Mouse (Mus musculus) retina, postnatal 7 days (tissue): ENCODE data around the gene Dnase1l1.

Experiments used
- DNase-seq: peaks from one replicate; pipeline ENCODE4 v3.0.0-alpha.2; 2012; ENCODE audit warnings: low read depth, low spot score

Dnase1l1 gene

GRCm38 (mm10) chrX:74270062-74270901 lies 11.9 kb downstream of the Dnase1l1 start, which contains the start of gene Rpl10:
Gene Rpl10, plus strand, starts transcription at chrX:74270812.
- DNase-seq = peak; percentile 89

- DNase-seq = no peak
Observed at GRCm38 (mm10) chrX:74269736-74270061, 12.4 kb downstream of the Dnase1l1 start.

GRCm38 (mm10) chrX:74257746-74258145 lies 24.4 kb downstream of the Dnase1l1 start:
- DNase-seq = no peak

GRCm38 (mm10) chrX:74254888-74255565 lies 27.1 kb downstream of the Dnase1l1 start:
- no peak for DNase-seq

GRCm38 (mm10) chrX:74254153-74254887 lies 27.8 kb downstream of the Dnase1l1 start, which contains the start of gene Emd:
Gene Emd, plus strand, starts transcription at chrX:74254687.
- DNase-seq = peak; percentile 74

- DNase-seq = no peak
Observed at GRCm38 (mm10) chrX:74249615-74250014, 32.5 kb downstream of the Dnase1l1 start, which contains the start of gene Flna. Gene Flna, minus strand, starts transcription at chrX:74249820.

GRCm38 (mm10) chrX:74248651-74249050 lies 33.5 kb downstream of the Dnase1l1 start:
- no peak for DNase-seq

GRCm38 (mm10) chrX:74246693-74247092 lies 35.4 kb downstream of the Dnase1l1 start:
- no peak for DNase-seq

- DNase-seq = peak; percentile 68
Observed at GRCm38 (mm10) chrX:74246213-74246681, 35.9 kb downstream of the Dnase1l1 start.

GRCm38 (mm10) chrX:74245687-74246086 lies 36.5 kb downstream of the Dnase1l1 start:
- no peak for DNase-seq

GRCm38 (mm10) chrX:74245107-74245506 lies 37.0 kb downstream of the Dnase1l1 start:
- no peak for DNase-seq

GRCm38 (mm10) chrX:74244614-74245083 lies 37.5 kb downstream of the Dnase1l1 start:
- DNase-seq = no peak

- DNase-seq = no peak
Observed at GRCm38 (mm10) chrX:74243807-74244206, 38.3 kb downstream of the Dnase1l1 start.

GRCm38 (mm10) chrX:74243396-74243795 lies 38.7 kb downstream of the Dnase1l1 start:
- no peak for DNase-seq

GRCm38 (mm10) chrX:74240332-74240731 lies 41.8 kb downstream of the Dnase1l1 start:
- no peak for DNase-seq

GRCm38 (mm10) chrX:74233196-74233595 lies 48.9 kb downstream of the Dnase1l1 start:
- DNase-seq = no peak

GRCm38 (mm10) chrX:74230038-74230437 lies 52.1 kb downstream of the Dnase1l1 start:
- DNase-seq = no peak
